Mouse (Mus musculus): ENCODE measurements around the gene Cops7b. TPM values are rescaled to one million over a fixed set of nuclear protein-coding genes. Genes with fewer than 3 reads are reported as not detected.
A peak's percentile ranks its signal among the peaks of the same experiment; 100 is the strongest.
"Not testable (repeated sequence)": the region's sequence is repeated elsewhere in the genome, so short reads cannot be mapped to it uniquely, and the experiment has no call there.

Cops7b gene
- 33.6 and 47.0 TPM in 2 replicates for total RNA-seq (2014; rRNA removed)
- 44.7 and 48.3 TPM in 2 replicates for polyA plus RNA-seq (2015; fragmentation: Nextera tagmentation; extraction: Ambion mirVana)

- Histone ChIP-seq H3K27me3 (ENCODE audit: insufficient read depth, low read length) (no peaks in the 10 kb centered on the region), H3K4me2 (ENCODE audit: low read depth, low read length) (peak within 1 kb of the TSS; percentile 86), H3K36me3 (ENCODE audit: insufficient read depth, low read length) (no peaks in the 10 kb centered on the region), H3K4me3 (ENCODE audit: low read length) (peak within 1 kb of the TSS; percentile 94), H3K4me1 (ENCODE audit: insufficient read depth, low read length) (0 out of 2 replicates have a peak, but pooled peaks cover 5% of the 10 kb centered on the region), H3K27ac (peak within 1 kb of the TSS; percentile 78), H3K9me3 (ENCODE audit: low read length) (no peaks in the 10 kb centered on the region), H3K9ac (replicated peaks; ENCODE audit: low read length) (peak within 1 kb of the TSS; percentile 92)
- DNase-seq (ENCODE audit: low spot score) (peak; percentile 98), ATAC-seq (peak; percentile 98)
- TF ChIP-seq CTCF (IDR thresholded peaks at IDR 0.05; ENCODE audit: low read depth), result no peak
- WGBS, result under 1% methylated on average over 25 of the region's 26 CpGs
Measured at GRCm38 (mm10) chr1:86582451-86583096, at the start of gene Cops7b, which contains the start of gene Pde6d. Cops7b (plus strand) TSS chr1:86582904. Pde6d (minus strand) TSS chr1:86582629.

GRCm38 (mm10) chr1:86533411-86534130, 49.1 kb upstream of the Cops7b start:
- H3K9me3 ChIP-seq (ENCODE audit: low read length), result no peaks in the 10 kb centered on the region
- H3K9ac ChIP-seq (replicated peaks; ENCODE audit: low read length), result no peak overlapping the region
- peak; percentile 18; the same call in 1 of the 2 replicates for ATAC-seq
- H3K4me2 ChIP-seq (ENCODE audit: low read depth, low read length), result no peak overlapping the region
- H3K36me3 ChIP-seq (ENCODE audit: insufficient read depth, low read length), result peaks cover 8% of the 10 kb centered on the region; the same call in 1 of the 2 replicates
- peaks cover 8% of the 10 kb centered on the region for H3K4me1 ChIP-seq (ENCODE audit: insufficient read depth, low read length)
- H3K27me3 ChIP-seq (ENCODE audit: insufficient read depth, low read length), result no peaks in the 10 kb centered on the region
- TF ChIP-seq CTCF (IDR thresholded peaks at IDR 0.05; ENCODE audit: low read depth), result peak; percentile 42
- peak; percentile 44 for DNase-seq (ENCODE audit: low spot score)
- WGBS, result 69% methylated on average over 6 of the region's 6 CpGs
- H3K4me3 ChIP-seq (ENCODE audit: low read length), result no peak overlapping the region
- H3K27ac ChIP-seq, result no peak overlapping the region

GRCm38 (mm10) chr1:86538383-86538782, 44.3 kb upstream of the Cops7b start:
- 59% methylated on average over 3 of the region's 3 CpGs for WGBS
- Histone ChIP-seq H3K9me3 (ENCODE audit: low read length) (no peaks in the 10 kb centered on the region), H3K9ac (replicated peaks; ENCODE audit: low read length) (no peak overlapping the region), H3K27me3 (ENCODE audit: insufficient read depth, low read length) (no peaks in the 10 kb centered on the region), H3K27ac (no peak overlapping the region), H3K4me1 (ENCODE audit: insufficient read depth, low read length) (no peaks in the 10 kb centered on the region), H3K4me2 (ENCODE audit: low read depth, low read length) (no peak overlapping the region), H3K4me3 (ENCODE audit: low read length) (no peak overlapping the region), H3K36me3 (ENCODE audit: insufficient read depth, low read length) (peaks cover 15% of the 10 kb centered on the region)
- DNase-seq (ENCODE audit: low spot score), result peak; percentile 30
- TF ChIP-seq CTCF (IDR thresholded peaks at IDR 0.05; ENCODE audit: low read depth), result peak; percentile 54
- ATAC-seq, result no peak

- H3K27me3 ChIP-seq (ENCODE audit: insufficient read depth, low read length); H3K9me3 ChIP-seq (ENCODE audit: low read length); H3K4me1 ChIP-seq (ENCODE audit: insufficient read depth, low read length); H3K4me2 ChIP-seq (ENCODE audit: low read depth, low read length); DNase-seq (ENCODE audit: low spot score); ATAC-seq; H3K4me3 ChIP-seq (ENCODE audit: low read length); H3K9ac ChIP-seq (replicated peaks; ENCODE audit: low read length); H3K27ac ChIP-seq: not testable (repeated sequence)
- H3K36me3 ChIP-seq (ENCODE audit: insufficient read depth, low read length), result peaks cover 27% of the 10 kb centered on the region
- 88% methylated on average over 12 of the region's 12 CpGs for WGBS
Measured at GRCm38 (mm10) chr1:86539583-86539982, 43.1 kb upstream of the Cops7b start.

DNA sequence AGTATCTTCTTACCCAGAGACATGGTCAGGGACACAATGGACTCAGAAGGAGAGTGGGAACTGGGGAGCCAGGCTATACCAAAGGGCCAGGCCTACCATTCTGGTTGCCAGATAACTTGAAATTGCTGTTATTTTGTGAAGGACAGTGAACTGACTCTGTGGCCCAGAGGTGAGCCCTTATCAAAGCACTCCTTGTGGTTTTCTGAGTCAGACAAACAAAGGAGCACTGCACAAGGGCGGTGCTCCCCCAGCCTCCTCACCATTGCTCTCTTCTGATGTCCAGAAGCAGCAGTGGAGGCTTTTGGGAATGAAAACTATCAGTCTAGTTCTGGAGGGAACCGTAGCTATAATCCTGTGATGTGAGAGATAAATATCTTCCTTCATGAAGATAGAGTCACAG, 40.1 kb upstream of the Cops7b start:
- ATAC-seq, result no peak
- DNase-seq (ENCODE audit: low spot score), result no peak
- Histone ChIP-seq H3K36me3 (ENCODE audit: insufficient read depth, low read length) (peaks cover 53% of the 10 kb centered on the region), H3K9me3 (ENCODE audit: low read length) (no peaks in the 10 kb centered on the region), H3K27ac (no peak overlapping the region), H3K27me3 (ENCODE audit: insufficient read depth, low read length) (no peaks in the 10 kb centered on the region), H3K4me1 (ENCODE audit: insufficient read depth, low read length) (no peaks in the 10 kb centered on the region), H3K9ac (replicated peaks; ENCODE audit: low read length) (no peak overlapping the region), H3K4me3 (ENCODE audit: low read length) (no peak overlapping the region), H3K4me2 (ENCODE audit: low read depth, low read length) (no peak overlapping the region)
- no peak for TF ChIP-seq CTCF (IDR thresholded peaks at IDR 0.05; ENCODE audit: low read depth)
- 94% methylated on average over 2 of the region's 2 CpGs for WGBS

GRCm38 (mm10) chr1:86546797-86547196, 35.9 kb upstream of the Cops7b start:
- ATAC-seq (peak; percentile 68), DNase-seq (ENCODE audit: low spot score) (peak; percentile 36)
- Histone ChIP-seq H3K4me1 (ENCODE audit: insufficient read depth, low read length) (no peaks in the 10 kb centered on the region), H3K27ac (no peak overlapping the region), H3K4me3 (ENCODE audit: low read length) (no peak overlapping the region), H3K9ac (replicated peaks; ENCODE audit: low read length) (no peak overlapping the region), H3K27me3 (ENCODE audit: insufficient read depth, low read length) (no peaks in the 10 kb centered on the region), H3K4me2 (ENCODE audit: low read depth, low read length) (no peak overlapping the region), H3K9me3 (ENCODE audit: low read length) (no peaks in the 10 kb centered on the region), H3K36me3 (ENCODE audit: insufficient read depth, low read length) (peaks cover 49% of the 10 kb centered on the region)
- TF ChIP-seq CTCF (IDR thresholded peaks at IDR 0.05; ENCODE audit: low read depth), result no peak
- WGBS, result 31% methylated on average over 3 of the region's 3 CpGs
